ENCODE assay signal across 11 mouse cellular contexts in genomic region chr13:112986451-112986950, GRCm38 (mm10). TPM values are rescaled to one million over a fixed set of nuclear protein-coding genes. Genes with fewer than 3 reads are reported as not detected.
DNase-seq lines count a peak whose midpoint lies in the region; ATAC-seq lines count a peak whose summit lies in the region.
"Had no signal": no experiment of that assay in that cellular context is flagged by ENCODE, and none has a peak within 500 bp of the region (broad histone marks: within the 10 kb centered on the region; RNA-seq: fewer than 3 reads in every experiment).

No protein-coding gene starts in this region.

- no peaks in the 10 kb centered on the region for H3K9me3 ChIP-seq in lung, embryonic 16.5 days (ENCODE audit: control insufficient read depth, low read length)
- H3K9me3 ChIP-seq in forebrain, embryonic 12.5 days: no peaks in the 10 kb centered on the region
- H3K9me3 ChIP-seq in intestine, embryonic 15.5 days: no peaks in the 10 kb centered on the region

- no peak overlapping the region for H3K27ac ChIP-seq in lung, embryonic 16.5 days (ENCODE audit: low read length)
- H3K27ac ChIP-seq in forebrain, embryonic 12.5 days: no peak overlapping the region
- no peak overlapping the region for H3K27ac ChIP-seq in intestine, embryonic 15.5 days

- peak overlapping the region; percentile 0 for H3K4me3 ChIP-seq in lung, embryonic 16.5 days (ENCODE audit: low read length)
- peak overlapping the region; percentile 16 for H3K4me3 ChIP-seq in forebrain, embryonic 12.5 days (replicated peaks)
- no peak overlapping the region for H3K4me3 ChIP-seq in intestine, embryonic 15.5 days (replicated peaks)

- H3K27me3 ChIP-seq in lung, embryonic 16.5 days (ENCODE audit: control insufficient read depth, insufficient read depth, low read depth, low read length): peaks cover 47% of the 10 kb centered on the region
- peaks cover 88% of the 10 kb centered on the region for H3K27me3 ChIP-seq in forebrain, embryonic 12.5 days
- H3K27me3 ChIP-seq in intestine, embryonic 15.5 days (replicated peaks): peaks cover 64% of the 10 kb centered on the region

- WGBS in lung, embryonic 16.5 days: 1% methylated on average over 17 of the region's 17 CpGs
- WGBS in forebrain, embryonic 12.5 days: under 1% methylated on average over 17 of the region's 17 CpGs
- under 1% methylated on average over 17 of the region's 17 CpGs for WGBS in intestine, embryonic 15.5 days

- intact Hi-C loops in left cerebral cortex, postnatal 4 days (cut with DNase I): loop anchor here (10.0 kb wide), 1 partner anchor 48 kb away; the partner anchor contains the start of gene Cdc20b

- no peak for DNase-seq in lung, postnatal 14 days
- peak; percentile 47 for DNase-seq in neural tube, embryonic 10.5 days (ENCODE audit: extremely low spot score, low spot score)
- no peak for DNase-seq in left cerebral cortex, postnatal 4 days
- no peak for DNase-seq in layer of hippocampus, adult 8-10 months (ENCODE audit: low spot score in 2 of 2)
- DNase-seq in right cerebral cortex, postnatal 14 days: no peak
- DNase-seq: cerebellum, postnatal 36 days; lung, postnatal 4 days had no signal

- peaks cover 33% of the 10 kb centered on the region for H3K4me1 ChIP-seq in lung, embryonic 16.5 days (replicated peaks; ENCODE audit: control insufficient read depth, insufficient read depth, low read length)
- H3K4me1 ChIP-seq in forebrain, embryonic 12.5 days: peaks cover 39% of the 10 kb centered on the region
- H3K4me1 ChIP-seq in intestine, embryonic 15.5 days (replicated peaks): peaks cover 26% of the 10 kb centered on the region

- no peak for ATAC-seq in lung, embryonic 16.5 days (ENCODE audit: low read depth)
- ATAC-seq in forebrain, embryonic 12.5 days (ENCODE audit: low FRiP score): no peak
- ATAC-seq in intestine, embryonic 15.5 days: no peak
- ATAC-seq: inflammation-experienced regulatory T-cells, adult 6 months had no signal

- H3K36me3 ChIP-seq in lung, embryonic 16.5 days (ENCODE audit: control insufficient read depth, insufficient read depth, low read length): no peaks in the 10 kb centered on the region
- no peaks in the 10 kb centered on the region for H3K36me3 ChIP-seq in forebrain, embryonic 12.5 days (replicated peaks)
- no peaks in the 10 kb centered on the region for H3K36me3 ChIP-seq in intestine, embryonic 15.5 days

- no peak overlapping the region; the same call in 1 of the 2 replicates for H3K9ac ChIP-seq in lung, embryonic 16.5 days (ENCODE audit: low read length)
- no peak overlapping the region for H3K9ac ChIP-seq in forebrain, embryonic 12.5 days
- H3K9ac ChIP-seq in intestine, embryonic 15.5 days: no peak overlapping the region

- H3K4me2 ChIP-seq in lung, embryonic 16.5 days (ENCODE audit: low read depth, low read length): peak overlapping the region; percentile 98
- H3K4me2 ChIP-seq in forebrain, embryonic 12.5 days: peak overlapping the region; percentile 93
- peak overlapping the region; percentile 93 for H3K4me2 ChIP-seq in intestine, embryonic 15.5 days (replicated peaks)

RNA-seq across cellular contexts. Expression of gene Ccno, which starts 1.1 kb away (rescaled TPM):
- 15.3 and 16.7 TPM in 2 replicates for polyA plus RNA-seq in lung, embryonic 16.5 days (2015; fragmentation: Nextera tagmentation; extraction: Ambion mirVana)
- 4.4 and 7.2 TPM in 2 replicates for polyA plus RNA-seq in forebrain, embryonic 12.5 days (2016; fragmentation: Nextera tagmentation; extraction: Ambion mirVana)
- polyA plus RNA-seq in intestine, embryonic 15.5 days (2015; fragmentation: Nextera tagmentation; extraction: Ambion mirVana): 0.27 and 0.34 TPM in 2 replicates
- 1 to 10 TPM in 1 of 2 experiments, under 1 TPM in 1; 0.76 to 1.3 TPM for total RNA-seq in left cerebral cortex, postnatal 4 days (2021)
- 1 to 10 TPM; 4.3 to 6.1 (median 5.1) TPM for total RNA-seq in layer of hippocampus, adult 8-10 months (2022)
- polyA plus RNA-seq: inflammation-experienced regulatory T-cells, adult 6 months had no signal

RNA-seq across cellular contexts. Expression of gene Mcidas, which starts 7.1 kb away (rescaled TPM):
- 9.3 and 9.9 TPM in 2 replicates for polyA plus RNA-seq in lung, embryonic 16.5 days (2015; fragmentation: Nextera tagmentation; extraction: Ambion mirVana)
- 2.2 and 3.6 TPM in 2 replicates for polyA plus RNA-seq in forebrain, embryonic 12.5 days (2016; fragmentation: Nextera tagmentation; extraction: Ambion mirVana)
- 0.09 TPM in 1 of 2 replicates, not detected in the other for polyA plus RNA-seq in intestine, embryonic 15.5 days (2015; fragmentation: Nextera tagmentation; extraction: Ambion mirVana)
- total RNA-seq in left cerebral cortex, postnatal 4 days (2021): under 1 TPM; 0.28 to 0.62 TPM
- under 1 TPM; 0.45 to 0.63 (median 0.60) TPM for total RNA-seq in layer of hippocampus, adult 8-10 months (2022)
- polyA plus RNA-seq: inflammation-experienced regulatory T-cells, adult 6 months had no signal

RNA-seq across cellular contexts. Expression of gene Cdc20b, which starts 48.4 kb away (rescaled TPM):
- polyA plus RNA-seq in lung, embryonic 16.5 days (2015; fragmentation: Nextera tagmentation; extraction: Ambion mirVana): 4.6 and 5.4 TPM in 2 replicates
- 0.97 and 1.3 TPM in 2 replicates for polyA plus RNA-seq in forebrain, embryonic 12.5 days (2016; fragmentation: Nextera tagmentation; extraction: Ambion mirVana)
- polyA plus RNA-seq in intestine, embryonic 15.5 days (2015; fragmentation: Nextera tagmentation; extraction: Ambion mirVana): not detected in 2 replicates
- 1 to 10 TPM in 1 of 2 experiments, under 1 TPM in 1; 0.83 to 1.0 TPM for total RNA-seq in left cerebral cortex, postnatal 4 days (2021)
- under 1 TPM in 1 of 4 experiments, not detected in 3; 0.51 TPM for total RNA-seq in layer of hippocampus, adult 8-10 months (2022)
- polyA plus RNA-seq: inflammation-experienced regulatory T-cells, adult 6 months had no signal

RNA-seq across cellular contexts. Expression of gene Dhx29, which starts 59.2 kb away (rescaled TPM):
- 14.3 and 17.8 TPM in 2 replicates for polyA plus RNA-seq in lung, embryonic 16.5 days (2015; fragmentation: Nextera tagmentation; extraction: Ambion mirVana)
- polyA plus RNA-seq in forebrain, embryonic 12.5 days (2016; fragmentation: Nextera tagmentation; extraction: Ambion mirVana): 37.0 and 38.1 TPM in 2 replicates
- 18.0 and 21.5 TPM in 2 replicates for polyA plus RNA-seq in intestine, embryonic 15.5 days (2015; fragmentation: Nextera tagmentation; extraction: Ambion mirVana)
- 10 to 100 TPM; 31.7 to 33.1 TPM for total RNA-seq in left cerebral cortex, postnatal 4 days (2021)
- total RNA-seq in layer of hippocampus, adult 8-10 months (2022): 10 to 100 TPM; 22.3 to 25.7 (median 23.6) TPM

RNA-seq across cellular contexts. Expression of gene Mtrex, which starts 59.3 kb away (rescaled TPM):
- polyA plus RNA-seq in lung, embryonic 16.5 days (2015; fragmentation: Nextera tagmentation; extraction: Ambion mirVana): 63.7 and 67.0 TPM in 2 replicates
- 90.0 and 98.3 TPM in 2 replicates for polyA plus RNA-seq in forebrain, embryonic 12.5 days (2016; fragmentation: Nextera tagmentation; extraction: Ambion mirVana)
- 54.2 and 60.4 TPM in 2 replicates for polyA plus RNA-seq in intestine, embryonic 15.5 days (2015; fragmentation: Nextera tagmentation; extraction: Ambion mirVana)
- total RNA-seq in left cerebral cortex, postnatal 4 days (2021): 10 to 100 TPM; 44.1 to 47.5 TPM
- total RNA-seq in layer of hippocampus, adult 8-10 months (2022): 10 to 100 TPM; 43.6 to 53.4 (median 51.7) TPM
